Mouse (Mus musculus) adrenal gland, postnatal 36 days (tissue): ENCODE results near the gene Cacna1e. TPM values are rescaled to one million over a fixed set of nuclear protein-coding genes. Genes with fewer than 3 reads are reported as not detected.

Experiments
- DNase-seq, 2 experiments: peaks; one replicate each; pipeline ENCODE4 v3.0.0; 2021; ENCODE audit warnings: mixed read lengths in 1 of 2
- total RNA-seq, 2 experiments: library from RNA; stranded (reverse); gene quantifications; 2 replicates each; pipeline ENCODE4 v1.2.3; 2021

Cacna1e gene
- total RNA-seq, 2 experiments from 2014 or later: 0.10 to 0.13 TPM

- peak in 1 of 2 experiments; percentile 16 for DNase-seq
Measured at GRCm38 (mm10) chr1:154622666-154623653, 261.3 kb downstream of the Cacna1e start.

GRCm38 (mm10) chr1:154617743-154618455 lies 266.4 kb downstream of the Cacna1e start:
- DNase-seq: no peak

GRCm38 (mm10) chr1:154615759-154616158 lies 268.5 kb downstream of the Cacna1e start:
- no peak for DNase-seq

- DNase-seq: no peak
Measured at GRCm38 (mm10) chr1:154608516-154608915, 275.8 kb downstream of the Cacna1e start.

GRCm38 (mm10) chr1:154607406-154607805 lies 276.9 kb downstream of the Cacna1e start:
- DNase-seq: no peak

GRCm38 (mm10) chr1:154605601-154606000 lies 278.7 kb downstream of the Cacna1e start:
- DNase-seq: no peak

- DNase-seq: no peak
Measured at GRCm38 (mm10) chr1:154603781-154604180, 280.5 kb downstream of the Cacna1e start.

- DNase-seq: no peak
Measured at GRCm38 (mm10) chr1:154602531-154602930, 281.8 kb downstream of the Cacna1e start.

- no peak for DNase-seq
Measured at GRCm38 (mm10) chr1:154582516-154582915, 301.8 kb downstream of the Cacna1e start.

- DNase-seq: no peak
Measured at GRCm38 (mm10) chr1:154579929-154580328, 304.4 kb downstream of the Cacna1e start.

- DNase-seq: no peak
Measured at GRCm38 (mm10) chr1:154578748-154579147, 305.6 kb downstream of the Cacna1e start.

- no peak for DNase-seq
Measured at GRCm38 (mm10) chr1:154576418-154576817, 307.9 kb downstream of the Cacna1e start.

GRCm38 (mm10) chr1:154566026-154566425 lies 318.3 kb downstream of the Cacna1e start:
- DNase-seq: no peak

GRCm38 (mm10) chr1:154555811-154556210 lies 328.5 kb downstream of the Cacna1e start:
- no peak for DNase-seq

- no peak for DNase-seq
Measured at GRCm38 (mm10) chr1:154553132-154553531, 331.2 kb downstream of the Cacna1e start.

- DNase-seq: no peak
Measured at GRCm38 (mm10) chr1:154537445-154537844, 346.9 kb downstream of the Cacna1e start.

- DNase-seq: no peak
Measured at GRCm38 (mm10) chr1:154536763-154537162, 347.5 kb downstream of the Cacna1e start.

GRCm38 (mm10) chr1:154532987-154533940 lies 351.0 kb downstream of the Cacna1e start:
- no peak for DNase-seq

GRCm38 (mm10) chr1:154529666-154530065 lies 354.6 kb downstream of the Cacna1e start:
- no peak for DNase-seq

GRCm38 (mm10) chr1:154528803-154529202 lies 355.5 kb downstream of the Cacna1e start:
- no peak for DNase-seq

- DNase-seq: no peak
Measured at GRCm38 (mm10) chr1:154520715-154521114, 363.6 kb downstream of the Cacna1e start.

GRCm38 (mm10) chr1:154515350-154515749 lies 369.0 kb downstream of the Cacna1e start:
- DNase-seq: no peak
